Mouse (Mus musculus) forebrain, embryonic 15.5 days (tissue): ENCODE measurements at regions not wholly inside any gene's neighbourhood (a gene's known extent, or its start where the extent isn't known, plus 50 kb on each side); places are given as distances from the start of the nearest gene placed in this dataset.
A peak's percentile ranks its signal among the peaks of the same experiment; 100 is the strongest.

ENCODE experiments used
- ATAC-seq: fragments of 200-750 bp; cut with Nextera tagmentation; replicated peaks from 2 replicates; pipeline ENCODE4 v1.8.0; 2017; ENCODE audit warnings: mild to moderate bottlenecking, moderate TSS enrichment, moderate library complexity
- H3K27ac ChIP-seq: fragments of 300-500 bp; sonication (generic); replicated peaks from 2 replicates; pipeline ENCODE4 v1.5.1; 2015; ENCODE audit warnings: mild to moderate bottlenecking, inconsistent platforms
- H3K27me3 ChIP-seq: fragments of 300-500 bp; sonication (generic); 2 replicates; pipeline ENCODE4 v1.6.1; 2015; ENCODE audit warnings: inconsistent platforms
- H3K36me3 ChIP-seq: fragments of 300-500 bp; sonication (generic); 2 replicates; pipeline ENCODE4 v1.6.1; 2015; ENCODE audit warnings: mild to moderate bottlenecking, inconsistent platforms
- H3K4me1 ChIP-seq: fragments of 300-500 bp; sonication (generic); 2 replicates; pipeline ENCODE4 v1.6.1; 2015; ENCODE audit warnings: inconsistent platforms
- H3K4me2 ChIP-seq: fragments of 300-500 bp; sonication (generic); replicated peaks from 2 replicates; pipeline ENCODE4 v1.6.1; 2015; ENCODE audit warnings: mild to moderate bottlenecking, inconsistent platforms
- H3K4me3 ChIP-seq: fragments of 300-500 bp; sonication (generic); 2 replicates; pipeline ENCODE4 v1.5.1; 2015; ENCODE audit warnings: mild to moderate bottlenecking, inconsistent platforms
- H3K9ac ChIP-seq: fragments of 300-500 bp; sonication (generic); replicated peaks from 2 replicates; pipeline ENCODE4 v1.6.1; 2015; ENCODE audit warnings: mild to moderate bottlenecking, inconsistent platforms
- H3K9me3 ChIP-seq: fragments of 300-500 bp; sonication (generic); 2 replicates; pipeline ENCODE4 v1.6.1; 2016; ENCODE audit warnings: inconsistent platforms
- WGBS: fragments of 180-500 bp; shearing (Covaris S2); methylation state at CpG from one replicate; pipeline ENCODE4 v1.1.7; 2015; ENCODE audit warnings: mixed read lengths; 5-methylcytosine and 5-hydroxymethylcytosine counted together

DNA sequence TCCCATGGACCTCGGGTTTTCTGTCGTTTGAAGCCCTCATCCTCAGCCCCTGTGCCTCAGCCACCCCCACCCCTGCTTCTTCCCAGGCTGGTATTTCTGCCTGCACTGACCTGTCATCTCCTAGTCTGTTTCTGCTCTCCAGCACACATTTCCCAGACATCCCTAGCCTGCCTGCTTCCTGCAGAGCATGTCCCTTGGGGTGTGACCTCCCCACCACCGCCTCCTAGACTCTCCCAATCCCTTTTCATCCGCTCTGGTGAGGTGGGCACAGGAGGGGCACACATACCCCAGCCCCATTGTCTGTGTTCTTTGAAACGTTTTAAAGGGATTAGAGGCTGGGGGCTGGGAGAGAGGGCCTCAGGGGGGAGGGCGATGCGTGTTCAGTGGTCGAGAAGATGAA is 86.6 kb upstream of the Unc5b start:
- 5% methylated on average over 8 of the region's 8 CpGs for WGBS
- no peaks in the 10 kb centered on the region for H3K27me3 ChIP-seq
- H3K9ac ChIP-seq, result no peak overlapping the region
- ATAC-seq, result no peak
- H3K4me3 ChIP-seq, result no peak overlapping the region
- H3K36me3 ChIP-seq, result no peaks in the 10 kb centered on the region
- H3K4me1 ChIP-seq, result peaks cover 23% of the 10 kb centered on the region
- H3K4me2 ChIP-seq, result no peak overlapping the region
- H3K9me3 ChIP-seq, result no peaks in the 10 kb centered on the region
- no peak overlapping the region for H3K27ac ChIP-seq

- WGBS, result 41% methylated on average over 7 of the region's 7 CpGs
Observed at GRCm38 (mm10) chr10:60914391-60914790, 83.0 kb upstream of the Unc5b start.

DNA sequence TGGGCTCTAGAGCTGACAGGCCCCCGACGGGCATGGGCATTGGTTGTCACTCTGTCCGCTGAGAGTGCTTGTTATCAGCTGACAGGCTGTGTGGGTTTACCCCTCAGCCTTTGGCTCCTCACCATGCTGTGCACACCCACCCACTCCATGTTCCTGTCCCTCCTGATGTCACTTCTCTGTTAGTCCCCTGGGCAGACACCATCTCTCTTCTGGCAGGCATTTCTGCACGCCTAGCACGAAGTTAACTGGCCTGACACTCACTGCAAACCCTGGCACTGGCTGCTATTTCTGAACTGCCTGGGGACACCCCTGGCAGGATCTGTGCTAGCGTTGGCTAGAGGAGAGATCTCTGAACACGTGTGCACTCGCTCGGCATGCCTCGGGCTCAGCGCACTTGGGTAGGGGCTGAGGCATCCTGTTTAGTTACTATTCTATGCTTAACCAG is 82.1 kb upstream of the Unc5b start:
- Histone ChIP-seq H3K4me3 (no peak overlapping the region), H3K9me3 (no peaks in the 10 kb centered on the region), H3K4me1 (peaks cover 19% of the 10 kb centered on the region), H3K27me3 (no peaks in the 10 kb centered on the region), H3K36me3 (no peaks in the 10 kb centered on the region), H3K4me2 (no peak overlapping the region), H3K27ac (no peak overlapping the region), H3K9ac (no peak overlapping the region)
- peak; percentile 60; the same call in 1 of the 2 replicates for ATAC-seq
- WGBS, result 62% methylated on average over 11 of the region's 11 CpGs

More at GRCm38 (mm10) chr10:60914391-60914790, 83.0 kb upstream of the Unc5b start:
- no peak overlapping the region for H3K4me3 ChIP-seq
- H3K36me3 ChIP-seq, result no peaks in the 10 kb centered on the region
- H3K9ac ChIP-seq, result no peak overlapping the region
- no peaks in the 10 kb centered on the region for H3K9me3 ChIP-seq
- H3K27me3 ChIP-seq, result no peaks in the 10 kb centered on the region
- H3K4me2 ChIP-seq, result no peak overlapping the region
- H3K4me1 ChIP-seq, result peaks cover 23% of the 10 kb centered on the region
- H3K27ac ChIP-seq, result no peak overlapping the region
- no peak for ATAC-seq

GRCm38 (mm10) chr10:60904351-60904750 is 73.0 kb upstream of the Unc5b start:
- no peaks in the 10 kb centered on the region for H3K27me3 ChIP-seq
- H3K36me3 ChIP-seq, result no peaks in the 10 kb centered on the region
- H3K9ac ChIP-seq, result no peak overlapping the region
- no peaks in the 10 kb centered on the region for H3K4me1 ChIP-seq
- H3K9me3 ChIP-seq, result no peaks in the 10 kb centered on the region
- 77% methylated on average over 7 of the region's 7 CpGs for WGBS
- H3K4me3 ChIP-seq, result no peak overlapping the region
- ATAC-seq, result no peak
- no peak overlapping the region for H3K27ac ChIP-seq
- no peak overlapping the region for H3K4me2 ChIP-seq

- WGBS, result 95% methylated on average over 2 of the region's 2 CpGs
- no peak overlapping the region for H3K27ac ChIP-seq
- H3K4me3 ChIP-seq, result no peak overlapping the region
- no peaks in the 10 kb centered on the region for H3K27me3 ChIP-seq
- no peak overlapping the region for H3K9ac ChIP-seq
- no peaks in the 10 kb centered on the region for H3K36me3 ChIP-seq
- ATAC-seq, result no peak
- H3K4me1 ChIP-seq, result no peaks in the 10 kb centered on the region
- no peak overlapping the region for H3K4me2 ChIP-seq
- H3K9me3 ChIP-seq, result no peaks in the 10 kb centered on the region
Observed at GRCm38 (mm10) chr10:60900992-60901391, 69.6 kb upstream of the Unc5b start.

DNA sequence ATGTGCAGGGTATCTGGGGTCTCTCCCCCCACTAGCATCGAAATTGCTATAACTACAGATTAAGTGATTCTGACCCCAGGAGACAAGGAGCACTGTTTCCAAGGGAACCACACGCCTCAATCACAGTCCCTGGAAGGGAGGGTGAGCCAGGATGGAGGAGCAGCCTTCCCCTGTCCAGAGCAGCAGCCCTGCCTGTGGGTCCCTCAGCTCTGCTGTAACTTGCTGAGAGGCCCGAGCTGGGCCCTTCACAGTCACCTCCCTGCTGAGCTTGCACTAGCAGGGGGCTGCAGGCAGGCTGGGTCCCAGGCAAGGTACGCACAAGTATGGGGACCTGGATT is 62.4 kb upstream of the Unc5b start:
- peak; percentile 85 for ATAC-seq
- Histone ChIP-seq H3K36me3 (no peaks in the 10 kb centered on the region), H3K4me1 (peaks cover 28% of the 10 kb centered on the region), H3K27ac (peak overlapping the region; percentile 59), H3K9ac (0 out of 2 replicates have a peak overlapping the region, but pooled peaks have one; percentile 10), H3K9me3 (no peaks in the 10 kb centered on the region), H3K4me2 (peak overlapping the region; percentile 24), H3K27me3 (no peaks in the 10 kb centered on the region), H3K4me3 (no peak overlapping the region)
- WGBS, result 17% methylated on average over 4 of the region's 4 CpGs

DNA sequence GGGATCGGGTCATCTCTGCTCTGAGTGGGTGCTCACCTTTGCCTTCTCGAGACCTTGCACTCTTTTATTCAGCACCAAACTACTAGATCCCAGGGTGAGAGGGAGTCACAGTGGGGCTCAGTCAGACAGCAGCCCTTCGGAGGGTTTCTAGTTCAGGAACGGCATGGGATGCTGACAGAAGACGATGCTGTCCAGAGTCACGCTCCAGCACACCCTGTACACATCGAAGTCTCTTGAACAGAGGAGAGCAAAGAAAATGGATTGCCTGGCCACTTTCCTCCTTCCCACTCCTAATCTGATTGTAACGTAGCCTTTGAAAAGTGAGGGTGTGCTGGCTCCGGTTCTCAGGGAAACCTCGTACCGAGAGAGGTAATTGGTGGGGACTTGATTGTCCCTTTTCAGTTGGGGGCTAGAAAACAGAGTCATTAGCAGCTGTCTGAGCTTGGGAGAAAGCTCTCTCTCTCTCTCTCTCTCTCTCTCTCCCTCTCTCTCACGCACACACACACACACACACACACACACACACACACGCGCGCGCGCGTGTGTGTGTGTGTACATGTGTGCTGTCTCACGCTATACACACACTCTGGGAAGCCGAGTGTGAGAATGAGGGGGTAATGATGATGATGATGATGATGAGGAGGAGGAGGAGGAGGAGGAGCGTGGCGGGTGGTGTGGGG is 61.9 kb upstream of the Unc5b start:
- ATAC-seq, result peak; percentile 39
- no peaks in the 10 kb centered on the region for H3K36me3 ChIP-seq
- peaks cover 28% of the 10 kb centered on the region for H3K4me1 ChIP-seq
- H3K4me2 ChIP-seq, result peak overlapping the region; percentile 24
- 29% methylated on average over 22 of the region's 22 CpGs for WGBS
- H3K27ac ChIP-seq, result peak overlapping the region; percentile 59
- H3K4me3 ChIP-seq, result no peak overlapping the region
- H3K27me3 ChIP-seq, result no peaks in the 10 kb centered on the region
- 0 out of 2 replicates have a peak overlapping the region, but pooled peaks have one; percentile 10 for H3K9ac ChIP-seq
- H3K9me3 ChIP-seq, result no peaks in the 10 kb centered on the region

DNA sequence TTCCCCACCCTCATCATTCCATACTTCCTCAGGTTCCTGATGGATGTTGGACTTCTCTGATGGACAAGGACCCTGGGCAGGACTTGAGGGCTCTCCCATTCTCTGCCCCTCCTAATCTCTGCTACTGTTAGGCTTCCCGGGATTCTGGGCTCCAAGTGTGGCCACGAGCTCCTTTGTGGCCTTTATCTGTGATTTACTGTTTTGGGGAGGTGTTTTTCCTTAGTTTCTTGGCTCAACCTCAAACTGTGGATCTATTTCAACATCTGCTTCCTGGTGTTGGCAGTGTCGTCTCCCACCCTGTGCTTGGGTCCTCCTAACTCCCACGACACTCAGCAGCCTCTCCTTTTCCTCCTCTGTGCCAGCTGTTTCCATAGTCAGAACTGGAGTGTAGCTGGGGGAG is 61.3 kb upstream of the Unc5b start:
- Histone ChIP-seq H3K4me1 (peaks cover 28% of the 10 kb centered on the region), H3K27me3 (no peaks in the 10 kb centered on the region), H3K36me3 (no peaks in the 10 kb centered on the region), H3K9me3 (no peaks in the 10 kb centered on the region), H3K4me2 (no peak overlapping the region), H3K4me3 (no peak overlapping the region), H3K27ac (peak overlapping the region; percentile 59), H3K9ac (no peak overlapping the region)
- 40% methylated on average over 4 of the region's 4 CpGs for WGBS
- no peak; the same call in 1 of the 2 replicates for ATAC-seq

- ATAC-seq, result no peak
- WGBS, result 82% methylated on average over 13 of the region's 13 CpGs
- no peak overlapping the region for H3K9ac ChIP-seq
Observed at GRCm38 (mm10) chr10:60891476-60892170, 60.2 kb upstream of the Unc5b start.

DNA sequence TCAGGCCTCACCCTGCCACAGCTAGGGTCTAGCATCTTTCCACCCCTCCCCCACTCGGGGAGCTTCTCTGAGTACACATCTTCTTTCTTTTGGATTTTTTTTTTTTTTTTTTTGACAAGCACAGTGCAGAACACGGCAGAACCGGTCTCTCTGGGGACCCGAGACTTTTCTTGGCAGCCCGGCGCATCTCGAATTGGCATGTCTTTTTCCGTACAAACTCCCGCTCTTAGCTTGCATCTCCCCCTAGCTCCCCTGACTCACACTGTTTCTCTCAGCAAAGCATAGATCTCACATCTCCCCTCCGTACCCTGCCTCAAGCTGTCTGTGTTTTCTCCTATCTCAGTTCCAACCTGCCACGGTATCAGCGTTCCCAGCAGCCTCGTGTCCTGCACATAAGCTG is 58.4 kb upstream of the Unc5b start:
- no peak overlapping the region for H3K9ac ChIP-seq
- peaks cover 39% of the 10 kb centered on the region for H3K4me1 ChIP-seq
- H3K27ac ChIP-seq, result 0 out of 2 replicates have a peak overlapping the region, but pooled peaks have one; percentile 28
- H3K4me2 ChIP-seq, result no peak overlapping the region
- H3K36me3 ChIP-seq, result no peaks in the 10 kb centered on the region
- WGBS, result 68% methylated on average over 13 of the region's 13 CpGs
- H3K4me3 ChIP-seq, result no peak overlapping the region
- H3K27me3 ChIP-seq, result no peaks in the 10 kb centered on the region
- no peaks in the 10 kb centered on the region for H3K9me3 ChIP-seq
- no peak; the same call in 1 of the 2 replicates for ATAC-seq

More at GRCm38 (mm10) chr10:60891476-60892170, 60.2 kb upstream of the Unc5b start:
- Histone ChIP-seq H3K36me3 (no peaks in the 10 kb centered on the region), H3K9me3 (no peaks in the 10 kb centered on the region), H3K4me1 (peaks cover 28% of the 10 kb centered on the region), H3K4me2 (no peak overlapping the region), H3K27me3 (no peaks in the 10 kb centered on the region), H3K27ac (no peak overlapping the region), H3K4me3 (no peak overlapping the region)

- Histone ChIP-seq H3K4me1 (peaks cover 30% of the 10 kb centered on the region), H3K4me3 (no peak overlapping the region), H3K4me2 (no peak overlapping the region), H3K9ac (no peak overlapping the region), H3K27me3 (no peaks in the 10 kb centered on the region), H3K36me3 (no peaks in the 10 kb centered on the region), H3K9me3 (no peaks in the 10 kb centered on the region), H3K27ac (no peak overlapping the region)
- ATAC-seq, result no peak
- WGBS, result 83% methylated on average over 7 of the region's 7 CpGs
Observed at GRCm38 (mm10) chr10:60888541-60888940, 57.2 kb upstream of the Unc5b start.

DNA sequence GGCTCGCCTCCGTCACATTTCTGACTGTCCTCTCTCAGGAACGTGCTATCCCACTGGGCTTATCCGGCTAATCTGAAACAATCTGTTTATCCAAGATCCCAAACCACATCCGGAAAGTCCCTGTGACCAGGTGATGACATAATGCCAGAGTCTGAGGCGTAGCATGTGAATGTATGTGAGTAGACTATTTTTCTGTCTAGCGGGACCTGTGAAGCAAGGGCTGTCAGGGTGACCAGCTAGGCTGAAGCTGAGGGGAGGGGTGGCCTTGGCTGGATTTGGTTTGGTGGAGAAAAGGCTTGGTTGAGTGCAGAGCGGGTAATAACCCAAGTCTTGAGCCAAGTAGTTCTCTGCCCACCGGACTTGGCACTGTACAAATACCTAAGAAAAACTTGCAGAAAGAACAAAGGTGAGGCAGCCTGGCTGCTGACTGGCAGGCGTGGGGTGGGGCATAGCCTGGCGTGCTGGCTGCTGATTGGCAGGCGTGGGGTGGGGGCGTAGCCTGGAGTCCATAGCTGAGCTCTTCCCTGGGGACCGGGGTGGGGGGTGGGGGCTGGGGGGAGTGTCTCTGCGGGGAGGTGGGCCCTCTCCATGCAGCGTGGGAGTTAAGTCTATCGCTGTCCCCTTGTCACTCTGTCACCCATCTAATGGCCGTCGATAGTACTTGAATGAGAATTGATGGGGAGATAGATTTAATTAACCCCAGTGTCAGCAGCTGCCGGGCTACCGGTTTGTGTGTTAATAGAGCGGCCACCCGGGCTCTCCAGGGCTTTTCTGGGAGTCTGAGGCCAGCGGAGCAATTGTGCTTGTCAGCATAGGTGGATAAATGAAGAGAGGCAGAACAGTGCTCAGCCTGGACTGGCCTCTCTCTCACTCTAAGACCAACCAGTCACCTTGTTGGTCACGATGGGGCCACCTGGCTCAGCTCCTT is 54.2 kb upstream of the Unc5b start:
- H3K36me3 ChIP-seq, result no peaks in the 10 kb centered on the region
- H3K4me1 ChIP-seq, result peaks cover 19% of the 10 kb centered on the region
- no peaks in the 10 kb centered on the region for H3K27me3 ChIP-seq
- peak; percentile 91 for ATAC-seq
- H3K9ac ChIP-seq, result peak overlapping the region; percentile 47
- 0 out of 2 replicates have a peak overlapping the region, but pooled peaks have one; percentile 14 for H3K27ac ChIP-seq
- WGBS, result 22% methylated on average over 24 of the region's 25 CpGs
- peak overlapping the region; percentile 45 for H3K4me2 ChIP-seq
- no peaks in the 10 kb centered on the region for H3K9me3 ChIP-seq
- peak overlapping the region; percentile 30 for H3K4me3 ChIP-seq
